Mouse (Mus musculus) testis, adult 2 months (tissue): ENCODE measurements around the gene Zbtb37. TPM values are rescaled to one million over a fixed set of nuclear protein-coding genes. Genes with fewer than 3 reads are reported as not detected.

ENCODE experiments used
- H3K27ac ChIP-seq: fragments of 200-500 bp; 2 replicates; pipeline ENCODE4 v1.5.1; 2012; ENCODE audit warnings: low read depth, low read length; ENCODE audit not compliant: control insufficient read depth, insufficient read depth
- H3K27me3 ChIP-seq: fragments of 200-500 bp; 2 replicates; pipeline ENCODE4 v1.6.1; 2012; ENCODE audit warnings: mild to moderate bottlenecking, low read length, moderate library complexity; ENCODE audit not compliant: control insufficient read depth, insufficient read depth
- H3K36me3 ChIP-seq: fragments of 200-500 bp; 2 replicates; pipeline ENCODE4 v1.6.1; 2012; ENCODE audit warnings: mild to moderate bottlenecking, low read length; ENCODE audit not compliant: control insufficient read depth, insufficient read depth
- H3K4me1 ChIP-seq: fragments of 200-500 bp; 2 replicates; pipeline ENCODE4 v1.6.1; 2012; ENCODE audit warnings: low read length; ENCODE audit not compliant: control insufficient read depth, insufficient read depth
- H3K4me3 ChIP-seq: fragments of 200-500 bp; 2 replicates; pipeline ENCODE4 v1.5.1; 2012; ENCODE audit warnings: low read depth, mild to moderate bottlenecking, low read length, moderate library complexity, mixed read lengths; ENCODE audit not compliant: control insufficient read depth
- CTCF ChIP-seq: fragments of 200-500 bp; IDR thresholded peaks from 2 replicates; pipeline ENCODE4 v1.5.1; 2012; ENCODE audit warnings: low read depth, mild to moderate bottlenecking, inconsistent platforms, low read length, moderate library complexity; ENCODE audit not compliant: control insufficient read depth, insufficient read depth, insufficient replicate concordance
- POLR2A ChIP-seq: fragments of 200-500 bp; IDR thresholded peaks from 2 replicates; pipeline ENCODE4 v1.6.1; 2012; ENCODE audit warnings: low read depth, mild to moderate bottlenecking, inconsistent platforms, low read length, moderate library complexity; ENCODE audit not compliant: control insufficient read depth
- polyA plus RNA-seq: library from polyadenylated mRNA; depleted of rRNA; stranded (reverse); fragments of >200 nt; gene quantifications from 2 replicates; pipeline ENCODE4 v1.2.3, GENCODE M21; 2012

The Zbtb37 gene
- polyA plus RNA-seq, 1 experiment = 2.4 TPM

GRCm38 (mm10) chr1:161010436-161010835, 24.2 kb downstream of the Zbtb37 start:
- Histone ChIP-seq H3K27me3 (no peaks in the 10 kb centered on the region), H3K27ac (no peak overlapping the region), H3K4me1 (no peaks in the 10 kb centered on the region), H3K4me3 (no peak overlapping the region), H3K36me3 (no peaks in the 10 kb centered on the region)
- TF ChIP-seq CTCF = no peak
- TF ChIP-seq POLR2A = no peak

GRCm38 (mm10) chr1:161008038-161008437, 26.6 kb downstream of the Zbtb37 start:
- no peak overlapping the region for H3K4me3 ChIP-seq
- H3K36me3 ChIP-seq = no peaks in the 10 kb centered on the region
- no peaks in the 10 kb centered on the region for H3K4me1 ChIP-seq
- TF ChIP-seq CTCF = no peak
- TF ChIP-seq POLR2A = no peak
- H3K27ac ChIP-seq = no peak overlapping the region
- H3K27me3 ChIP-seq = no peaks in the 10 kb centered on the region

GRCm38 (mm10) chr1:161006471-161006870, 28.2 kb downstream of the Zbtb37 start:
- Histone ChIP-seq H3K36me3 (no peaks in the 10 kb centered on the region), H3K27me3 (no peaks in the 10 kb centered on the region), H3K4me3 (no peak overlapping the region), H3K27ac (no peak overlapping the region), H3K4me1 (no peaks in the 10 kb centered on the region)
- no peak for TF ChIP-seq CTCF
- no peak for TF ChIP-seq POLR2A

- Histone ChIP-seq H3K36me3 (no peaks in the 10 kb centered on the region), H3K27ac (no peak overlapping the region), H3K4me1 (no peaks in the 10 kb centered on the region), H3K27me3 (no peaks in the 10 kb centered on the region), H3K4me3 (no peak overlapping the region)
- TF ChIP-seq POLR2A (no peak), CTCF (no peak)
Observed at GRCm38 (mm10) chr1:161005526-161005925, 29.1 kb downstream of the Zbtb37 start.

GRCm38 (mm10) chr1:161004942-161005341, 29.7 kb downstream of the Zbtb37 start:
- no peak for TF ChIP-seq CTCF
- no peak for TF ChIP-seq POLR2A
- H3K36me3 ChIP-seq = no peaks in the 10 kb centered on the region

GRCm38 (mm10) chr1:160993851-160994250, 40.8 kb downstream of the Zbtb37 start:
- Histone ChIP-seq H3K4me3 (no peak overlapping the region), H3K27ac (no peak overlapping the region), H3K4me1 (no peaks in the 10 kb centered on the region), H3K27me3 (no peaks in the 10 kb centered on the region), H3K36me3 (no peaks in the 10 kb centered on the region)
- no peak for TF ChIP-seq POLR2A
- TF ChIP-seq CTCF = no peak

More at GRCm38 (mm10) chr1:161004942-161005341, 29.7 kb downstream of the Zbtb37 start:
- H3K4me1 ChIP-seq = no peaks in the 10 kb centered on the region
- no peak overlapping the region for H3K27ac ChIP-seq
- no peak overlapping the region for H3K4me3 ChIP-seq
- no peaks in the 10 kb centered on the region for H3K27me3 ChIP-seq

- no peak for TF ChIP-seq POLR2A
- no peak for TF ChIP-seq CTCF
- H3K4me3 ChIP-seq = no peak overlapping the region
- no peaks in the 10 kb centered on the region for H3K36me3 ChIP-seq
- no peaks in the 10 kb centered on the region for H3K27me3 ChIP-seq
- H3K27ac ChIP-seq = no peak overlapping the region
- H3K4me1 ChIP-seq = peaks cover 5% of the 10 kb centered on the region
Observed at GRCm38 (mm10) chr1:160989395-160989794, 45.3 kb downstream of the Zbtb37 start.
